Mouse (Mus musculus) brain, embryonic 18.5 days (tissue): ENCODE results near the gene Xpot.

Experiments
- DNase-seq: peaks from one replicate; pipeline ENCODE4 v3.0.0-alpha.2; 2012; ENCODE audit warnings: low read depth, low spot score

The Xpot gene

DNA sequence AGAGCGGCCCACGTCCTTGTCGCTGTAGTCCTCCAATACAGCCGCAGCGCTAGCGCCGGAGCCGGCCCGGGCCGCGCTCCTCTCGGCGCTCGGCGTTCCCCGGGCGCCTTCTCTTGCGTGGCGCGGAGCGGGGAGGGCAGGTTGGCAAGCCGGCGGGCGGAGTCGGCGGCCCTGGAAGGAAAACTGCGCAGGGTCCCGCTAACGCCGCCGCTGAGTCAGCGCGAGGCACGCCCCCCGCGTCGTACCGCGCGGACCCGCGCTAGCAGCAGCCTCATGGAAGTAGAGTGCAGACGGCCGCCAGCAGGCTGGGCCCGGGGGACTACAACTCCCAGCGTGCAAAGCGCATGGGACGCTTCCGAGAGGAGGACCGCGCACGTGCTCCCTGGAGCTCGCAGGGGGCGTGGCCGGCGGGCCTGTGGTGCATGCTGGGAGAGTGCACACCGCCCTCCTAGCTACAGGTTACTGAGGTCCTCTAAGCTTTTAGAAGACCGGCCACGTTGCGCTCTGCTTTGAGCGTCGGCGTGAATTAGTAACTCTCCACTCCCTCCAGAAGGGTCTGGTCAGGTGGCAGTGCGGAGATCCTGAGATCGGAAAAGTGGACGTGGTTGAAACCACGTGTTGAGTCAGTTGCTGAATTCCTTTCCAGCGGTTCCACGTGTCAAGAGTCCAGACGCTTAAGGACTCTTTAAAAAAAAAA is at the start of gene Xpot:
Gene Xpot (minus strand): TSS at position 147 of the 697 bp plus-strand sequence.
- DNase-seq = peak; percentile 95

DNA sequence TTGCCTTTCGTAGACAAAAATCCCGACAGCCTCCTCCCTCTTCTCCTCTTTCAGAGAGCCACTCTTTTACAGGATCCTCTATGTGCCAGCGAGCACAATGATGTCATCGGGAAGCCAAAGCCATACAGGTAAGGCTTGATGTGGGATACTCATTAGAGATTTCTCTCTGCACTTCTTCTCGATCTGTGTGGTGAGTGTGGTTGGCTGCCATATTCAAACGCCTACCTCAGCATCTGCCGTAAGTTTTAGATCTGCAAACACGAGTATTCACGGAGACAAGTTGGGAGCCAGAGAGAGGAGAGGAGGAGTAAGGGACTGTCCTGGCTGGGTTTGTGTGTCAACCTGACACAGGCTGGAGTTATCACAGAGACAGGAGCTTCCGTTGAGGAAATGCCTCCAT is 43.0 kb upstream of the Xpot start:
- DNase-seq = no peak

DNA sequence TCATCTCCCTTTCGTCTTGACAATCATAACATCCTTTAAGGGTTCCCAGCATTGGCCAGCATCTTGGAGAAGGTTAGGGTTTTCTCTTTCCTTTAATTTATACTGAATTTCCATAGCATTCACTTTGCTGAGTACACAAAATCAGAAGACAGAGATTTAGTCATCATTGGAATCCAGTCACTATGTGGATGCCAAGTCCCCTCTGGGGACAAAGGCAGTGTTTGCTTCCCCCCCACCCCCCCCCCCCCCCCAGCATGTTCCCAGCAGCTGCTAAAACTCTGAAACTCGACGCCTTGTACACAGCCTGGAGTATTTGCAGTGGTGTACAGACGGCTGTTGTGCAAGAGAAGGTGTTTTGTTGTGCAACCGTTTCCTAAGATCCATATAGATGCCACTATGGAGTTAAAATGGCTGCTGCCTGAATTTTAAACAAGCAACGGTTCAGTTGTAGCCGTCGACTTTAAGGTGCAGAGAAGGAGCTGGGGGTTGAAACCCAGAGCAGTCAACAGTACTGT is 39.6 kb upstream of the Xpot start:
- no peak for DNase-seq

DNA sequence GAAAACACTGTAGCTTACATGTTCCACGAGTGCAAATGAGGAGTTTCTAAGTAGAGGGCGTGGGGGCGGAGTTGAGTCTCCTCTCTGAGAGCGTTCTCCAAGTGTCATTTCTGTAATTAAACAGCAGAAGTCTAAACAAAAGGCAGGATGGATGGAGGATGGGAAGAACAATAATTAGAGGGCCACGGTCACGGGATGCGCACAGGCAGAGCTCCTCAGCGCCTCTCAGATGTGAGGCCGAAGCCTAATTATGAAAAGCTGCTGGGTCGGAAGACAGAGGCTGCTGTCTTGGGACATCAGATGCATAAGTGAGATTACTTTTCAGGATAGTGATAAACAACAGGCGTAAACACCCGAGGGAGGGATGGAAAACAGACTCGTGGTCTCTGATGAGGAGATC is 37.5 kb upstream of the Xpot start:
- no peak for DNase-seq

DNA sequence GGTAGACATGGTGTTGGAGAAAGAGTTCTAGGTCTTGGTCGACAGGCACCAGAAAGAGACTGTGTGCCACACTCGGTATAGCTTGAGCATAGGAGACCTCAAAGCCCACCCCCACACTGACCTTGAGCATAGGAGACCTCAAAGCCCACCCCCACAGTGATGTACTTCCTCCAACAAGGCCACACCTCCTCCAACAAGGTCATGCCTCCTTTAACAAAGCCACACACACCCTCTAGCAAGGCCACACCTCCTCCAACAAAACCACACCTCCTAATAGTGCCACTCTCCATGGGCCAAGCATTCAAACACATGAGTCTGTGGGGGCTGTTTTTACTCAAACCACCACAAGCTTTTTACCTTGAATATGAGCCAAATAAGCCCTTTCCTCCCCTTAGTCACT is 36.6 kb upstream of the Xpot start:
- no peak for DNase-seq

DNA sequence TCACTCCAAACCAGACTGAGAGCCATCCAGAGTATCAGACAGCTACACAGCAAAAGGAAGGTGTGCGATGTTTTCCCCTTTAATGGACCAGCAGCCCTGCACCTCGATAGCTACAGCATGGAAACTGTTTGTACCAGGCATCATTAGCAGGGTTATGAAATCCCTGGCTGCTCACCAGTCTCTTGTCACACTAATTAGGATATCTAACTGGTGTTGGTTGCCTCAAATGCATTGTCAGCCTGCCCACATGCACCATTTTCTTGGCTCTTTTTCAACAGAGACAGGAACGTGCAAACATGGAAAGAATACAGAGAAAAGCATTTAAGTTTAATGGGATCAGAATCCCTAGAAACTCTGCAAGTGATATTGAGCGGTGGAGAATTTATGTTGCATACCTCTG is 29.8 kb upstream of the Xpot start:
- DNase-seq = no peak

DNA sequence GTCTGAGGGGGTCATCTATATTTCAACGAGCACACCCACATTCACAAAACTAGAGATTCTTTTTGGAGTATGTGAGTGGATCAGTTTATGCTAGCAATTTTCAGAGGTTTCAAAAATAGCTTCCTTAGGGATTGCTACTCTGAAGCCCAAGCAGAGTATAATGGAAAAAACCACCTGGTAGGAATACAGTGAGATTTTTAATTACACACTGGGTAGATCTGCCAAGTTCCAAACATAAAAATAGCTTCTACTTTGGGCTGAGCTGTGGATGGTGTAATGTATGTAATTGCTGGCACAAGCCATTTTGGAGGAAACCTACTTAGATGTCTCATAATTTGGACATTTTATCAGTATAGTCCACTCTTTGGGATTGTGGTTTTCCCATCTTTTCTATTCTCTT is 26.9 kb upstream of the Xpot start:
- no peak for DNase-seq

DNA sequence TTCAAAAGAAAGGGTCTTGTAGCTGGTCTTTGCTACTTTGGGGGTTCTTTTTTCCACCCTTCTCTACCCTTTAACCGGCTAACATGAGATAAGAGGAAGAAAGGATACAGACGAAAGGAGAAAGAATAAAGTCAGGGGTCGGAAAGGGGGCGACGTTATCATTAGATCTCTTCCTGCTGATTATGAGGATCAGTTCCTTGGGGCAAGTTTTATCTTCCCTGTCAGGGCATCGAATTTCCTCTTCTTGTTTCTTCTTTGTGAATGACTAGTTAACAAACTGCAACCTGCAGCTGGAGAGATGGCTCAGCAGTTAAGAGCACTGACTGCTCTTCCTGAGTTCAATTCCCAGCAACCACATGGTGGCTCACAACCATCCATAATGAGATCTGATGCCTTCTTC is 20.2 kb upstream of the Xpot start:
- no peak for DNase-seq

DNA sequence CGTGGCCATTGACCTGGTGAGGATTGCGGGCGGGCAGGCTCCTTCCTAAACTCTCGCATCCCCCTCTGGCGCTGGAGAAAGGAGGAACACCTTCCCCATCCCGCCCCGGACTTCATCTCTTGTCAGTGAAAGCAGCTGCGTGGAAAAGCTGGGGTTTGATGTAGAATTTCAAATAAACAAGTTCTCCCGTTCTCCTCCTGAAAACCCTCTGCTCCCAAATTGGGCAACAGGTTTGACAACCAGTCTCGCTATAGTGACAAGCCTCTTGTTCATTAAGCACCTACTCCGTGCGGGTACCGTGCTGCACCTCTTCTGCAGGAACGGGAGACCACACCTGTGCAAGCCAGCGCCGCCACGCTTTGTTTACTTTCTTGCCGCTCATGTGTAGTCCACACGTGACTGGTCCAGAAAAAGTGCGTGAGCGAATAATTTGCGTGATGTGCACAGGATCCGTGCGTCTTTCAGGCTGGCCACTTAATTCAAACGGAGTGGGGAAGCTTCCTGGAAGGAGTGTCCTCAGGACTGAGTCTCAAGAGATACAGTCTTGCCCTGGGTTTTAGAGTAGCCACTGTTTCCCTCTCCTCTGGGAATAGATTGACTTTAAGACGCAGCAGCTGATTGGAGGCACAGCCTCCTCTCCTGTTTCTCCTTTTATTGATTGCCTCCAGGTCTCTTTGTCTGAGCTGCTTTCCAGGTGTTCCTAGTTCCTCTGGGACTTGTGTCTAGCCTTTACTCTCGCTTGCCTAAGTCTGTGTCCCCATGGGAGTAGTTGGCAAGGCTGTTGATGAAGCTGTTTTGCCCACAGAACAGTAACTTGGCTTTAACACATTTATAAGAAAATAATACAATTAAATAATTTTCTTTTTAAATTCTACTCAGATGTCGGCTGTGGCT is 16.2 kb upstream of the Xpot start:
- no peak for DNase-seq

DNA sequence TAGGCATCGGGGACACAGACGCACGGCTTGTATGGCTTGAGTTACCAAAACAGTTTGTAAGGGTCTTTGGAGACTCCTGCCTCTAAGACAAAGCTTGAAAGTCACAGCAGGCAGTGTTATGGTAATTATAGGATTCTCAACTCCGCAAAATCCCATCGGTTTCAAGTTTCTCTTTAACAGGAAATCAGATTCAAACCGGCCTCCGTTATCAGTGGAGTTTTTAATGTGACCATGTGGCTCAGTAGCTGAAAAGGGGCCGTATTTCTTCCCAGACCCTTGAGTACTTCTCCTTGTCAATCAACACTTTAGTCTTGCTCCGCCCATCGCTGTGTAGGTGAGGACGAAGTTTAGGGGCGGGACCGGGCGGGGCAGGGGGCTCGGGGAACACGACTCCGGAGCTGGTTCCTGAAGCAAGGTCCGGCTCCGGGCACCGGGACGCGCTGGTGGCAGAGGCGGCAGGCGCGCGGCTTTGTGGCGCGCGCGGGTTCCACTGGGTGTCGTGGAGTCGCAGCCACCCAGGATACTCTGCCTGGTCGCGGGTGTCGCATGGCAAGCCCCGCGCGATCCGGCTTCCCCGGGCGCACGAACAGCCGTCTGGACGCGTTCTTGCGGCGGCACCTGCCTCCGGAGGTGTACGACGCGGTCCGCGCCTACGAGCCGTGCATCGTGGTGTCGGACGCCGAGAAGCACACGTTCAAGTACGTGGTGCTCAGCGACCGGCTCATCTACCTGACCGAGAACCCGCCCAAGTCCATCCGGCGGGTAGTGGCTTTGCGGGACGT is 15.3 kb upstream of the Xpot start, which contains the start of gene D930020B18Rik:
Gene D930020B18Rik (plus strand): TSS at position 317 of the 782 bp plus-strand sequence.
- no peak for DNase-seq

DNA sequence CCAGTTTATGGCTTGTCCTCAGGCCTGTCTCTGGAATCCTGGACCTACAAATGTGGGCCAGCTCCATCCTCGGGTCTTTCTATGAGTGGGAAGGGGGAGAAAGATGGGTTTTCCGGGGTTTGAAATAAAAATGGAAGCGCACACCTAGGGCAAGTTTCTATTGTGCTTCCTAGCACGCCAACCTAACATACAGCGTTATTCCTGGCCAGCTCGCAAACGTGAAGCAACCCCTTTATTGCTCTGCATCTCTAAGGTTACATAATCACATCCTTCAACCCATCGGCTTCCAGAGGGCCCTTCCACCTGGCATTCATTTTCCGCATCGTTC is 14.8 kb upstream of the Xpot start:
- no peak for DNase-seq

DNA sequence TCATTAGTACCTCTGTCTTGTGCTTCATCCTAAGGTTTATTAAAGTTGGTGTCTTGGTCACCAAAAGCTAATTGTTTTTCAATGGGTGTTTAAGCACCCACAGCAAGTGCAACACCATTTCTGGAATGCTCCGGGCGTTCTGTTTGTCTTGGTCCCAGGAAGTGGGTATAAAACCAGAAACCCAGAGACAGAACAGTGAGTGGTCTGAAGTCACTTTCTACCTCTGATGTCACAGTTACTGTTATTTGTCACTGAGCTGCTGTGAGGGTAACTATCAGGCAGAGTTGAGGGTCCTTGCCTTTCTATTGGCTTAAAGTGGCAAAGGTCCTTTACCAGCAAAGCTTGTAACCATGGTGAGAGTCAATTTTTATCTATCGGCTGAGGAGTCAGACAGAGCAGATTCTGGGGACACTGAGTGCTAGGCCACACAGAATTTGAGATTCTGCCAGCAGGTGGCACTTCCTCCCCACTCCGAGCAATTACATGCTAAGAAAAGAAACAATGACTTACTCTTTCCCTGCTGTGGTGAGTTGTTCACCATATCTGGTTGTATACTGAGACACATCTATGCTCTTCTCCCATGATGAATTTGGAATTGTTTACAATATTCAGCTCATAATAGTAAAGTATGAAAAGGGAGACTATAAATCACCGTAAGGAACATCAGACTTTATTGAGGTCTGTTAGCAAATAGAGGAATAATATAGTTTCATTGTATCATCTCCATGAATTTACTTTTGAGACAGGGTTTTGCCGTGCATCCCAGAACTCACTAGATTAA is 14.2 kb upstream of the Xpot start:
- no peak for DNase-seq

DNA sequence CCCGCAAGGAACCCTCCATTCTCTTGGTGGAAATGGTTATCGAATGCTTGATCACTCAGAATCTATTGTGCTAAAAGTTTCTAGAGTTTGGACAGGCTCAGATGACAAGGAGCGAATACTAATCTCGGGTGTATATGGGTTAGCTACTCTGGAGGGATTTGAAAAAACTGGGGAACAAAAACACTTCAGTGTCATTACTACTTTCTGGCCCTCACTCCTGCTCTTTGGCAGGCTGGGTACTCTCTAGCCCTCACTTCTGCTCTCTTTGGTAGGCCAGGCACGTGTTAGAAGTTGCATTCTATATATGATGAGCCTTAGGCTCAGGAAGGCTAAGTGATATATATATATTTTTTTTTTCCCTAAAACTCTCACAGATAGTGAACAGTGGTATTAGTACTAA is 13.4 kb upstream of the Xpot start:
- DNase-seq = no peak

DNA sequence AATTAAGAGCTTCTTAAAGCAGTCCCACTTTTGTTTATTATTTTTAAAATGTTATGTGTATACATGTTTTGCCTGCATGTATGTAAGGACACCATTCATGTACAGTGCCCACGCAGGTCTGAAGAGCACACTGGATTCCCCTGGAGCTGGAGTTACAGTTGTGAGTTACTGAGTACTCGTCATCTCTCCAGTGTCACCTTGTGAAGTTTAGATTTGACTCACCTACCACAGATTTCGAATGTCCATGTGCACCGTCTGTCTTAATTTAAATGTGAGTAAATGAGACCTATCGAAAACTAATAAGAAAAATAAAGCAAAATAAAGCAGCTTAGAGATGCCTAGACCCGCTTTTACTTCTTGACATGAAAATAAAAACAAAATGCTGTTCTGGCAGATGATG is 10.1 kb upstream of the Xpot start:
- no peak for DNase-seq

DNA sequence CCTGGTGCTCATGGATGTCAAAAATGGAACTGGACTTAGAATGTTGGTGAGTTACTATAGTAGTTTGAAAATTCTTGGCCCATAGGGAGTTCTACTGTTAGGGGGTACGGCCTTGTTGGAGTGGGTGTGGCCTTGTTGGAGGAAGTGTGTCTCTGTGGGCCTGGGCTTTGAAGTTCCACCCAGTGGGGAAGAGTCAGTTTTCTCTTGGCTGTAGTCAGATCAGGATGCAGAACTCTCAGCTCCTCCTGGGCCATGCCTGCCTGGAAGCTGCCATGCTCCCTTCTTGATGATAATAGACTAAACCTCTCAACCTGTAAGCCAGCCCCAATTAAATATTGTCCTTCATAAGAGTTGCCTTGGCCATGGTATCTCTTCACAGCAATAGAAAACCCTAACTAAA is 8.0 kb upstream of the Xpot start:
- DNase-seq = no peak

DNA sequence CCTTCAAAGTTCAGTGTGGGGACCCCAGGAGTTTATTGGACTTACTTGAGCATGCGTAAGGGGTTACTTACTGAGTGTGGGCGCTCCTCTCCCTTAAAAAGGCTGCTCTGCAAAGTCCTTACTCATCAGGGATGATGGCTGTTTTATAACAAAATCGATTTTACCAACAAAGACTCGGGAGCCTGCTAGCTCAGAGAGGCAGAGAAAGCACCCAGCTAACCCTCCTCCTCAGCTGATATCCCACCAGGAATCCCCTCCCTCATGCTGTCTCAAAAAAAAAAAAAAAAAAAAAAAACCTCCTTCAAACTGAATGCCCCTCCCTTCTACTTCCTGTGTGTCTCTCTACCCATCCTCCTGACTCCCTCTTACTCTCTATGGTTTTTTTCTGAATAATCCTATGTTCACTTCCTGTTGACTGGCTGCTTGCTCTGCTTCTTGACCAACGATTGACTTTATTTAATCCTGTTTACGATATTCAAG is 2.5 kb upstream of the Xpot start:
- no peak for DNase-seq

DNA sequence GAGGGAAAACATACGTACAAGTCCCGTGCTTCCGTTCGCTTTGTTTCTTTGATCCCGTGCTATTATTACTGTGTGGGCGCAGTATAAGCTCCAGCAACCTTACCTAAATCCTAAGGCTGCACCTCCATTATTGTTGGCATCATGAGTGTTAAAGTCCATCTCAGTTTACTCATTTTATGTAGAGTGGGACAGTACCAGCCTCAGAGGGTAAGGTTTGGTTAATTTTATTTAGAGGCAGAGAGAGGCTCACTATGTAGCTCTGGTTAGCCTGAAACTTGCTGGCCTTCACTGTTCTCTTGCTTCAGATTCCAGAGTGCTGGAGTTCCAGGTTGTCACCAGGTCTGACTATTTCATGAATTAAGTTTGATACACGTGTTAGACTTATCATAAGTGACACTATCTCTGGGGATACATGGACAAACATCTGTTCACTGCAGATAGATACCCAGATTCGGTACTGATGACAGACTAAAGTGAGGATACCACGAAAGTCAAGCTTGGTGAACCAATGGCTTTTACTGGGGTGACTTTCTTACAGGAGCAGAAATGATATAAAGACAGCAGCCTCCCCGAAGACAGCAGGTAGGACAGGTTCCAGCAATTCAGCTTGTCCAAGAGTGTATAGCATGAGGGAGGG is 1.2 kb upstream of the Xpot start:
- DNase-seq = no peak

DNA sequence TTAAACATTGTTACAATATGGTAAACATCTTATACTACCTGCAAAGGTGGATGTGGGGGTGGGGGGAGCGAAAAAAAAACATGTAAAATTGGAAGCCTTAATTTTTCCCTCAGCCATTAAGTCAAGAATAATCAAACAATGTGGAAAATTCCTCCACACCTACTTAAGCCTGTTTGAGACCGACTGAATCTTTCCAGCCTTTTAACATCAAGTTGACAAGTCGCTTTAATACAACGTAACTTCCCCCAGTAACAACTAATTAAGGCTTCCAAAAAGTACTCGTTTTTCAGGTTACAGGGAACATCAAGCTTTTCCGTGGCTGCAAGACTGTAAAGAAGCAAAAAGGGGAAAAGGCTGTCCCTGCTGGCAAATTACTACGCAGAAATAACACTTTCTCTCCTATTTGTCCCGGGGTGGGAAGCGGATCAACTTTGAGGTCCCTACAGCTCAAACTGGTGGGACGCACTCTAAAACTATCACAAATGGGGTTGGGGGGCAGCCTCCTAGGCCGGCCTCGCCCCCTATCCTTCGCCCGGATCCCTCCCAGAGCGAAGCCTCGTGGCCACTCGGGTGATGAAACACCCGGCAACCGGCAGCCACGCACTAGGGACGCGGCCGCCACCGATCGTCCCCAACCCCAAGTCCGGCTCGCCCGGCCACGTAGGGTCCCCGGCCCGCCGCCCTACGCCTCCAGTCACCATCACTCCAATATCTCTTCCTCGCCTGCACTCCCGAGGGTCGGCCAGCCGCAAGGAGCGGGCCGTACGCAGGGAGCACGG is 536 bp downstream of the Xpot start:
- DNase-seq = peak; percentile 4

DNA sequence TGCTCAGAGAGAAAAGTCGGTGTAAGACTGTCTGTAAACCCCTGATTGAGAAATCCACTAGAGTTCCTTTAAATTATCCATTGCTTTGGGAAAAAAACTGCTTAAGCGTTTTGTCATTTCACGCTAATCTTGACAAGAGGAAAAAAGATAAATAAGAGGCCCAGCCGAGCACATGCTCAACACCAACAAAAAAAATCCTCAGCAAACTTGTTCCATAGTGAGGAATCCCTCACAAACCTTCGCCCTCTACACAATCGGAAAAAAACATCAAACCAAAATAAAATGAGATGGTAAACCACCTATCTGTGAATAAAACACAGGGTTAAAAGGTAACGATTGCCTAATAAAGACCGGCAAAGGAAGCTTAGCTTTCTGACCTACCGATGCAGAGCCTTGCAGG is 1.1 kb downstream of the Xpot start:
- no peak for DNase-seq

DNA sequence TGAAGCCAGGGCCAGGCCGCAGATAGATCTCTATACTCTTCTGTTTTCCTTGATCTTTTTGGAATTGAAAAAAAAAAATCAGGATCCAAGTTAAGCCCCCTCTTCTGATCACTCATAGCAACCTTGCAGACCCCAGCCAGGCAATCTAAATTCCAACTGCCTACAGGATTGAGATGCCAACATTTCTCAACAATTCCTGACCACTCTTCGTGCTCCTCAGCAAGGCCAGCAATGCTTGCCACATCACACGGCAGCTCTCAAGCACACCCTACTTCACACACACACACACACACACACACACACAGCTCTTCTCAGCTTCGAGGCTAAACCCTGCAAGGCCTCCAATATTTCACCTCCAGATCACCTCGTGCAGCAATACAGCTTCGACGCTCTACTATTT is 2.5 kb downstream of the Xpot start:
- no peak for DNase-seq
